Mouse (Mus musculus): ENCODE results near the gene Dnajc12. TPM values are rescaled to one million over a fixed set of nuclear protein-coding genes. Genes with fewer than 3 reads are reported as not detected.

Gene Dnajc12
- total and polyA plus RNA-seq, 3 experiments: 0.83 to 3.7 (median 1.5) TPM

GRCm38 (mm10) chr10:63386991-63387390 lies 4.7 kb downstream of the Dnajc12 start:
- Histone ChIP-seq H3K79me2 (replicated peaks; ENCODE audit: control insufficient read depth, extremely low read depth, insufficient read depth, poor library complexity, severe bottlenecking) (no peaks in the 10 kb centered on the region), H3K9me3 (replicated peaks; ENCODE audit: low read length) (no peaks in the 10 kb centered on the region), H3K9ac (ENCODE audit: insufficient read depth, low read depth) (peak overlapping the region; percentile 4; the same call in 1 of the 2 replicates), H3K27me3 (replicated peaks) (no peaks in the 10 kb centered on the region), H3K36me3 (replicated peaks in 1 of 2; ENCODE audit: control insufficient read depth in 1 of 2, insufficient read depth in 1 of 2, low read length in 1 of 2) (no peaks in the 10 kb centered on the region), H3K4me1 (ENCODE audit: control insufficient read depth in 1 of 2, insufficient read depth in 2 of 2) (peaks cover 0 to 7% of the 10 kb centered on the region in 2 experiments; a peak in 2 of 4 replicates), H3K4me3 (replicated peaks in 1 of 3; ENCODE audit: low read depth in 2 of 3, low read length in 2 of 3, poor library complexity in 1 of 3) (peak overlapping the region in 1 of 3 experiments; percentile 34), H3K4me2 (ENCODE audit: insufficient read depth, low read depth, poor library complexity, severe bottlenecking) (peak overlapping the region; percentile 40), H3K27ac (ENCODE audit: insufficient read depth, low read depth) (no peak overlapping the region)
- in situ Hi-C loops (cut with MboI; ENCODE audit: low pct_ligation_motif_present, low pct_unique_long_range_greater_than_20kb, low sequenced_read_pairs): no loop called here
- dilution Hi-C loops (cut with MboI; ENCODE audit: extremely low pct_ligation_motif_present, extremely low pct_unique_long_range_greater_than_20kb, low sequenced_read_pairs): no loop called here
- TF ChIP-seq ZC3H11A (IDR thresholded peaks at IDR 0.05; ENCODE audit: low read depth, low read length): no peak
- no peak for TF ChIP-seq JUN (IDR thresholded peaks at IDR 0.05; ENCODE audit: insufficient read depth, low read depth, low read length)
- TF ChIP-seq SIN3A (IDR thresholded peaks at IDR 0.05; ENCODE audit: low read length): no peak
- no peak for TF ChIP-seq CTCF (conservative IDR thresholded peaks at IDR 0.05 in 1 of 2, IDR thresholded peaks at IDR 0.05 in 1 of 2; ENCODE audit: low read depth in 2 of 2, low read length in 2 of 2)
- TF ChIP-seq POLR2AphosphoS2 (IDR thresholded peaks at IDR 0.05; ENCODE audit: low read depth, low read length): no peak
- no peak for TF ChIP-seq TBP (conservative IDR thresholded peaks at IDR 0.05; ENCODE audit: low read depth, low read length)
- no peak for TF ChIP-seq BHLHE40 (IDR thresholded peaks at IDR 0.05; ENCODE audit: low read depth, low read length)
- TF ChIP-seq ZKSCAN1 (IDR thresholded peaks at IDR 0.05; ENCODE audit: borderline replicate concordance, low read depth, low read length): no peak
- TF ChIP-seq EP300 (IDR thresholded peaks at IDR 0.05; ENCODE audit: low read length): no peak
- DNase-seq (ENCODE audit: extremely low read depth): no peak

- Histone ChIP-seq H3K4me1 (ENCODE audit: control insufficient read depth in 1 of 2, insufficient read depth in 2 of 2) (no peaks in the 10 kb centered on the region), H3K9ac (ENCODE audit: insufficient read depth, low read depth) (no peak overlapping the region), H3K27ac (ENCODE audit: insufficient read depth, low read depth) (no peak overlapping the region), H3K4me3 (replicated peaks in 1 of 3; ENCODE audit: low read depth in 2 of 3, low read length in 2 of 3, poor library complexity in 1 of 3) (no peak overlapping the region), H3K27me3 (replicated peaks) (no peaks in the 10 kb centered on the region), H3K79me2 (replicated peaks; ENCODE audit: control insufficient read depth, extremely low read depth, insufficient read depth, poor library complexity, severe bottlenecking) (no peaks in the 10 kb centered on the region), H3K4me2 (ENCODE audit: insufficient read depth, low read depth, poor library complexity, severe bottlenecking) (no peak overlapping the region), H3K36me3 (replicated peaks in 1 of 2; ENCODE audit: control insufficient read depth in 1 of 2, insufficient read depth in 1 of 2, low read length in 1 of 2) (no peaks in the 10 kb centered on the region), H3K9me3 (replicated peaks; ENCODE audit: low read length) (no peaks in the 10 kb centered on the region)
- dilution Hi-C loops (cut with MboI; ENCODE audit: extremely low pct_ligation_motif_present, extremely low pct_unique_long_range_greater_than_20kb, low sequenced_read_pairs): no loop called here
- TF ChIP-seq USF2 (conservative IDR thresholded peaks at IDR 0.05; ENCODE audit: low read depth, low read length) (no peak), MYC (IDR thresholded peaks at IDR 0.05; ENCODE audit: low read depth, low read length) (no peak), JUND (conservative IDR thresholded peaks at IDR 0.05; ENCODE audit: low read depth, low read length) (no peak), ETS1 (conservative IDR thresholded peaks at IDR 0.05; ENCODE audit: low read depth, low read length) (no peak), POLR2AphosphoS2 (IDR thresholded peaks at IDR 0.05; ENCODE audit: low read depth, low read length) (no peak), TCF12 (IDR thresholded peaks at IDR 0.05; ENCODE audit: low read depth, low read length) (no peak), CTCF (conservative IDR thresholded peaks at IDR 0.05 in 1 of 2, IDR thresholded peaks at IDR 0.05 in 1 of 2; ENCODE audit: low read depth in 2 of 2, low read length in 2 of 2) (no peak), TBP (conservative IDR thresholded peaks at IDR 0.05; ENCODE audit: low read depth, low read length) (no peak), E2F4 (IDR thresholded peaks at IDR 0.05; ENCODE audit: insufficient replicate concordance, low read depth, low read length) (no peak), MAFK (IDR thresholded peaks at IDR 0.05; ENCODE audit: insufficient replicate concordance, low read length) (no peak), CHD2 (IDR thresholded peaks at IDR 0.05; ENCODE audit: low read length) (no peak), ZMIZ1 (IDR thresholded peaks at IDR 0.05; ENCODE audit: low read depth, low read length) (no peak), UBTF (IDR thresholded peaks at IDR 0.05; ENCODE audit: low read depth, low read length) (no peak), KAT2A (IDR thresholded peaks at IDR 0.05; ENCODE audit: insufficient replicate concordance, low read length) (no peak), ZC3H11A (IDR thresholded peaks at IDR 0.05; ENCODE audit: low read depth, low read length) (no peak), MEF2A (IDR thresholded peaks at IDR 0.05; ENCODE audit: borderline replicate concordance, low read depth, low read length) (no peak)
- in situ Hi-C loops (cut with MboI; ENCODE audit: low pct_ligation_motif_present, low pct_unique_long_range_greater_than_20kb, low sequenced_read_pairs): no loop called here
- DNase-seq (ENCODE audit: extremely low read depth): no peak
These were observed 6.7 kb downstream of the Dnajc12 start for GRCm38 (mm10) chr10:63388948-63389347.

Data from CH12.LX (cell line).